Mouse (Mus musculus) heart, adult 2 months (tissue): ENCODE data around the gene Brd4. TPM values are rescaled to one million over a fixed set of nuclear protein-coding genes. Genes with fewer than 3 reads are reported as not detected.

Experiments used
- DNase-seq, 2 experiments: peaks; one replicate each; pipeline ENCODE4 v3.0.0; 2021
- H3K27ac ChIP-seq: fragments of 200-600 bp; 2 replicates; pipeline ENCODE4 v1.8.1; 2022
- H3K27me3 ChIP-seq: fragments of 200-500 bp; 2 replicates; pipeline ENCODE4 v1.6.1; 2012; ENCODE audit warnings: mild to moderate bottlenecking, low read length, inconsistent platforms, mixed read lengths; ENCODE audit not compliant: control insufficient read depth, insufficient read depth
- H3K36me3 ChIP-seq: fragments of 200-500 bp; 2 replicates; pipeline ENCODE4 v1.6.1; 2012; ENCODE audit warnings: low read length, inconsistent platforms; ENCODE audit not compliant: control insufficient read depth, insufficient read depth
- H3K4me1 ChIP-seq: fragments of 200-500 bp; 2 replicates; pipeline ENCODE4 v1.6.1; 2011; ENCODE audit warnings: low read length; ENCODE audit not compliant: control insufficient read depth, insufficient read depth
- H3K4me3 ChIP-seq: fragments of 200-600 bp; 2 replicates; pipeline ENCODE4 v1.8.1; 2022
- H3K79me2 ChIP-seq: fragments of 200-500 bp; replicated peaks from 2 replicates; pipeline ENCODE4 v1.6.1; 2012; ENCODE audit warnings: mild to moderate bottlenecking, inconsistent platforms, low read length, moderate library complexity, mixed read lengths; ENCODE audit not compliant: control insufficient read depth, insufficient read depth
- H3K9ac ChIP-seq: fragments of 200-500 bp; 2 replicates; pipeline ENCODE4 v1.6.1; 2012; ENCODE audit warnings: low read depth, mild to moderate bottlenecking, control low read depth, inconsistent platforms, low read length, mixed read lengths
- CTCF ChIP-seq: fragments of 200-600 bp; IDR thresholded peaks from 2 replicates; pipeline ENCODE4 v1.8.1; 2022; ENCODE audit warnings: antibody characterized with exemption, mild to moderate bottlenecking, moderate library complexity
- EP300 ChIP-seq: fragments of 200-500 bp; IDR thresholded peaks from 2 replicates; pipeline ENCODE4 v1.6.1; 2011; ENCODE audit warnings: low read depth, low read length, control low read depth; ENCODE audit not compliant: insufficient read depth
- POLR2A ChIP-seq: fragments of 200-500 bp; IDR thresholded peaks from 2 replicates; pipeline ENCODE4 v1.6.1; 2011; ENCODE audit warnings: mild to moderate bottlenecking, low read depth, low read length, control low read depth; ENCODE audit not compliant: insufficient read depth
- WGBS: fragments of 180-500 bp; shearing (Covaris S2); methylation state at CpG from one replicate; pipeline ENCODE4 v1.1.7; 2018; 5-methylcytosine and 5-hydroxymethylcytosine counted together
- intact Hi-C: fragments of 180-260 bp; cut with DNase I; formaldehyde crosslinking; loops from one replicate; pipeline ENCODE4 v1.15.1; 2025
- polyA plus RNA-seq: library from polyadenylated mRNA; depleted of rRNA; stranded (reverse); fragments of >200 nt; gene quantifications from 2 replicates; pipeline ENCODE4 v1.2.3, GENCODE M21; 2012; rRNA removed
- total RNA-seq, 2 experiments: library from RNA; stranded (reverse); gene quantifications; 2 replicates each; pipeline ENCODE4 v1.2.3; 2021

Brd4 gene
- total and polyA plus RNA-seq, 3 experiments, result 21.7 to 55.6 (median 53.3) TPM

GRCm38 (mm10) chr17:32163910-32164650 is 120.4 kb downstream of the Brd4 start:
- Histone ChIP-seq H3K27me3 (peaks cover 16% of the 10 kb centered on the region), H3K9ac (no peak overlapping the region), H3K4me1 (no peaks in the 10 kb centered on the region; the same call in 1 of the 2 replicates), H3K79me2 (no peaks in the 10 kb centered on the region), H3K36me3 (no peaks in the 10 kb centered on the region), H3K27ac (peak overlapping the region; percentile 54), H3K4me3 (no peak overlapping the region)
- peak in 1 of 2 experiments; percentile 37 for DNase-seq
- WGBS, result 48% methylated on average over 6 of the region's 6 CpGs
- TF ChIP-seq POLR2A (0 out of 2 replicates have a peak, but pooled peaks have one; percentile 17), EP300 (no peak), CTCF (no peak)
- intact Hi-C loops, result loop anchor here (2.0 kb wide), 1 partner anchor 45 kb away; no protein-coding TSS in a partner anchor

- no peak for TF ChIP-seq EP300
- TF ChIP-seq POLR2A, result no peak
- TF ChIP-seq CTCF, result peak; percentile 72
- DNase-seq, result peak; percentile 67 to 81
- WGBS, result 5% methylated on average over 58 of the region's 58 CpGs
- peaks cover 14% of the 10 kb centered on the region for H3K27me3 ChIP-seq
- H3K79me2 ChIP-seq, result no peaks in the 10 kb centered on the region
- no peaks in the 10 kb centered on the region; the same call in 1 of the 2 replicates for H3K4me1 ChIP-seq
- intact Hi-C loops, result no loop called here
- peak overlapping the region; percentile 40 for H3K4me3 ChIP-seq
- H3K27ac ChIP-seq, result peak overlapping the region; percentile 68
- peak overlapping the region; percentile 60 for H3K9ac ChIP-seq
- H3K36me3 ChIP-seq, result no peaks in the 10 kb centered on the region
These were observed 122.2 kb downstream of the Brd4 start for GRCm38 (mm10) chr17:32162112-32162850.

- H3K4me1 ChIP-seq, result no peaks in the 10 kb centered on the region; the same call in 1 of the 2 replicates
- no peaks in the 10 kb centered on the region for H3K36me3 ChIP-seq
- DNase-seq, result no peak
- peaks cover 10% of the 10 kb centered on the region for H3K27me3 ChIP-seq
- H3K9ac ChIP-seq, result no peak overlapping the region
- TF ChIP-seq POLR2A (no peak), CTCF (no peak), EP300 (no peak)
- peak overlapping the region; percentile 68 for H3K27ac ChIP-seq
- intact Hi-C loops, result no loop called here
- no peak overlapping the region for H3K4me3 ChIP-seq
- H3K79me2 ChIP-seq, result no peaks in the 10 kb centered on the region
- 51% methylated on average over 4 of the region's 4 CpGs for WGBS
These were observed 123.6 kb downstream of the Brd4 start for GRCm38 (mm10) chr17:32160882-32161281.

- TF ChIP-seq CTCF (no peak), POLR2A (no peak), EP300 (no peak)
- Histone ChIP-seq H3K9ac (no peak overlapping the region), H3K27ac (no peak overlapping the region), H3K4me1 (no peaks in the 10 kb centered on the region), H3K27me3 (peaks cover 5% of the 10 kb centered on the region), H3K36me3 (no peaks in the 10 kb centered on the region), H3K4me3 (no peak overlapping the region), H3K79me2 (no peaks in the 10 kb centered on the region)
- WGBS, result 81% methylated on average over 13 of the region's 13 CpGs
- intact Hi-C loops, result no loop called here
- no peak for DNase-seq
These were observed 125.7 kb downstream of the Brd4 start for GRCm38 (mm10) chr17:32158841-32159240.

- DNase-seq, result no peak
- Histone ChIP-seq H3K9ac (no peak overlapping the region), H3K36me3 (no peaks in the 10 kb centered on the region), H3K27me3 (no peaks in the 10 kb centered on the region), H3K79me2 (no peaks in the 10 kb centered on the region), H3K4me3 (no peak overlapping the region), H3K4me1 (peaks cover 1% of the 10 kb centered on the region; the same call in 1 of the 2 replicates), H3K27ac (no peak overlapping the region)
- intact Hi-C loops, result no loop called here
- WGBS, result 96% methylated on average over 8 of the region's 8 CpGs
- TF ChIP-seq EP300, result no peak
- TF ChIP-seq POLR2A, result no peak
- no peak for TF ChIP-seq CTCF
These were observed 137.8 kb downstream of the Brd4 start for GRCm38 (mm10) chr17:32146718-32147117.

Other genes starting within 250 kb of the Brd4 start
- gene Rrp1b, start 248.6 kb downstream of the Brd4 start, total RNA-seq, result 10 to 100 TPM in 1 of 2 experiments, 1 to 10 TPM in 1; 7.9 to 10.3 TPM
- gene Rrp1b, start 248.6 kb downstream of the Brd4 start, polyA plus RNA-seq, result 4.8 and 7.7 TPM in 2 replicates
- gene Hsf2bp, start 248.4 kb downstream of the Brd4 start, total RNA-seq, result 1 to 10 TPM; 1.3 to 1.6 TPM
- 0.92 and 0.94 TPM in 2 replicates for gene Hsf2bp, start 248.4 kb downstream of the Brd4 start, polyA plus RNA-seq
- gene Notch3, start 117.9 kb downstream of the Brd4 start, total RNA-seq, result 10 to 100 TPM; 24.2 to 30.6 TPM
- 22.5 and 32.1 TPM in 2 replicates for gene Notch3, start 117.9 kb downstream of the Brd4 start, polyA plus RNA-seq
- 1 to 10 TPM; 1.1 to 1.3 TPM for gene Ephx3, start 95.2 kb downstream of the Brd4 start, total RNA-seq
- gene Ephx3, start 95.2 kb downstream of the Brd4 start, polyA plus RNA-seq, result 2.6 and 2.9 TPM in 2 replicates
- gene Akap8, start 36.5 kb upstream of the Brd4 start, total RNA-seq, result 10 to 100 TPM; 38.9 to 40.7 TPM
- gene Akap8, start 36.5 kb upstream of the Brd4 start, polyA plus RNA-seq, result 32.2 and 40.4 TPM in 2 replicates
- 10 to 100 TPM; 50.3 to 51.2 TPM for gene Akap8l, start 65.9 kb upstream of the Brd4 start, total RNA-seq
- 55.1 and 67.3 TPM in 2 replicates for gene Akap8l, start 65.9 kb upstream of the Brd4 start, polyA plus RNA-seq
- gene Wiz, start 104.7 kb upstream of the Brd4 start, total RNA-seq, result 10 to 100 TPM; 16.0 to 16.6 TPM
- gene Wiz, start 104.7 kb upstream of the Brd4 start, polyA plus RNA-seq, result 17.2 and 17.4 TPM in 2 replicates
- gene Rasal3, start 118.9 kb upstream of the Brd4 start, total RNA-seq, result under 1 TPM; 0.70 to 0.98 TPM
- gene Rasal3, start 118.9 kb upstream of the Brd4 start, polyA plus RNA-seq, result 1.1 and 4.2 TPM in 2 replicates
- under 1 TPM in 1 of 2 experiments, not detected in 1; 0.09 TPM for gene Pglyrp2, start 139.4 kb upstream of the Brd4 start, total RNA-seq
- gene Pglyrp2, start 139.4 kb upstream of the Brd4 start, polyA plus RNA-seq, result 0.35 and 0.86 TPM in 2 replicates
- gene Cyp4f39, start 168.0 kb upstream of the Brd4 start, total RNA-seq, result not detected
- gene Cyp4f39, start 168.0 kb upstream of the Brd4 start, polyA plus RNA-seq, result 0.21 TPM in 1 of 2 replicates, not detected in the other
- gene Cyp4f17, start 221.3 kb upstream of the Brd4 start, total RNA-seq, result 1 to 10 TPM; 4.5 to 5.4 TPM
- 8.6 and 9.8 TPM in 2 replicates for gene Cyp4f17, start 221.3 kb upstream of the Brd4 start, polyA plus RNA-seq